Mouse (Mus musculus): ENCODE data around the gene Itgb6. TPM values are rescaled to one million over a fixed set of nuclear protein-coding genes. Genes with fewer than 3 reads are reported as not detected.

Gene Itgb6
- total and polyA plus RNA-seq, 3 experiments = not detected

GRCm38 (mm10) chr2:60583416-60583815 lies 139.0 kb downstream of the Itgb6 start:
- Histone ChIP-seq H3K36me3 (replicated peaks in 1 of 2; ENCODE audit: control insufficient read depth in 1 of 2, insufficient read depth in 1 of 2, low read length in 1 of 2) (no peaks in the 10 kb centered on the region), H3K27ac (ENCODE audit: insufficient read depth, low read depth) (no peak overlapping the region), H3K9ac (ENCODE audit: insufficient read depth, low read depth) (no peak overlapping the region), H3K4me2 (ENCODE audit: insufficient read depth, low read depth, poor library complexity, severe bottlenecking) (no peak overlapping the region), H3K4me1 (ENCODE audit: control insufficient read depth in 1 of 2, insufficient read depth in 2 of 2) (no peaks in the 10 kb centered on the region), H3K9me3 (replicated peaks; ENCODE audit: low read length) (no peaks in the 10 kb centered on the region), H3K4me3 (replicated peaks in 1 of 3; ENCODE audit: low read depth in 2 of 3, low read length in 2 of 3, poor library complexity in 1 of 3) (no peak overlapping the region), H3K79me2 (replicated peaks; ENCODE audit: control insufficient read depth, extremely low read depth, insufficient read depth, poor library complexity, severe bottlenecking) (no peaks in the 10 kb centered on the region), H3K27me3 (replicated peaks) (no peaks in the 10 kb centered on the region)
- dilution Hi-C loops (cut with MboI; ENCODE audit: extremely low pct_ligation_motif_present, extremely low pct_unique_long_range_greater_than_20kb, low sequenced_read_pairs) (no loop called here), in situ Hi-C loops (cut with MboI; ENCODE audit: low pct_ligation_motif_present, low pct_unique_long_range_greater_than_20kb, low sequenced_read_pairs) (no loop called here)
- DNase-seq (ENCODE audit: extremely low read depth) = no peak
- no peak for TF ChIP-seq ELF1 (IDR thresholded peaks at IDR 0.05; ENCODE audit: low read depth, low read length)

GRCm38 (mm10) chr2:60554561-60554960 lies 167.9 kb downstream of the Itgb6 start:
- in situ Hi-C loops (cut with MboI; ENCODE audit: low pct_ligation_motif_present, low pct_unique_long_range_greater_than_20kb, low sequenced_read_pairs) (no loop called here), dilution Hi-C loops (cut with MboI; ENCODE audit: extremely low pct_ligation_motif_present, extremely low pct_unique_long_range_greater_than_20kb, low sequenced_read_pairs) (no loop called here)
- Histone ChIP-seq H3K9me3 (replicated peaks; ENCODE audit: low read length) (no peaks in the 10 kb centered on the region), H3K4me3 (replicated peaks in 1 of 3; ENCODE audit: low read depth in 2 of 3, low read length in 2 of 3, poor library complexity in 1 of 3) (no peak overlapping the region), H3K79me2 (replicated peaks; ENCODE audit: control insufficient read depth, extremely low read depth, insufficient read depth, poor library complexity, severe bottlenecking) (no peaks in the 10 kb centered on the region), H3K27ac (ENCODE audit: insufficient read depth, low read depth) (no peak overlapping the region), H3K27me3 (replicated peaks) (no peaks in the 10 kb centered on the region), H3K4me2 (ENCODE audit: insufficient read depth, low read depth, poor library complexity, severe bottlenecking) (no peak overlapping the region), H3K9ac (ENCODE audit: insufficient read depth, low read depth) (no peak overlapping the region), H3K36me3 (replicated peaks in 1 of 2; ENCODE audit: control insufficient read depth in 1 of 2, insufficient read depth in 1 of 2, low read length in 1 of 2) (no peaks in the 10 kb centered on the region), H3K4me1 (ENCODE audit: control insufficient read depth in 1 of 2, insufficient read depth in 2 of 2) (peaks cover 4 to 8% of the 10 kb centered on the region in 2 experiments; a peak in 1 of 4 replicates)
- TF ChIP-seq MEF2A (IDR thresholded peaks at IDR 0.05; ENCODE audit: borderline replicate concordance, low read depth, low read length) (no peak), TBP (conservative IDR thresholded peaks at IDR 0.05; ENCODE audit: low read depth, low read length) (no peak), CTCF (conservative IDR thresholded peaks at IDR 0.05 in 1 of 2, IDR thresholded peaks at IDR 0.05 in 1 of 2; ENCODE audit: low read depth in 2 of 2, low read length in 2 of 2) (no peak), EP300 (IDR thresholded peaks at IDR 0.05; ENCODE audit: low read length) (no peak), GABPA (IDR thresholded peaks at IDR 0.05; ENCODE audit: insufficient replicate concordance, low read depth, low read length) (no peak), TCF12 (IDR thresholded peaks at IDR 0.05; ENCODE audit: low read depth, low read length) (no peak), MAX (IDR thresholded peaks at IDR 0.05; ENCODE audit: low read length) (no peak), POLR2A (IDR thresholded peaks at IDR 0.05; ENCODE audit: low read depth, low read length) (no peak), ETS1 (conservative IDR thresholded peaks at IDR 0.05; ENCODE audit: low read depth, low read length) (no peak), PAX5 (IDR thresholded peaks at IDR 0.05; ENCODE audit: low read length) (no peak), ZMIZ1 (IDR thresholded peaks at IDR 0.05; ENCODE audit: low read depth, low read length) (no peak), ZKSCAN1 (IDR thresholded peaks at IDR 0.05; ENCODE audit: borderline replicate concordance, low read depth, low read length) (no peak), KAT2A (IDR thresholded peaks at IDR 0.05; ENCODE audit: insufficient replicate concordance, low read length) (no peak), MXI1 (IDR thresholded peaks at IDR 0.05; ENCODE audit: low read depth, low read length) (no peak), SIN3A (IDR thresholded peaks at IDR 0.05; ENCODE audit: low read length) (no peak), RAD21 (IDR thresholded peaks at IDR 0.05; ENCODE audit: low read depth, low read length) (no peak), ELF1 (IDR thresholded peaks at IDR 0.05; ENCODE audit: low read depth, low read length) (no peak), MYC (IDR thresholded peaks at IDR 0.05; ENCODE audit: low read depth, low read length) (no peak), HCFC1 (IDR thresholded peaks at IDR 0.05; ENCODE audit: low read depth, low read length) (no peak)
- no peak for DNase-seq (ENCODE audit: extremely low read depth)

Measured in CH12.LX (cell line).